Mouse (Mus musculus) C2C12 (cell line): ENCODE results near the gene Selenom. TPM values are rescaled to one million over a fixed set of nuclear protein-coding genes. Genes with fewer than 3 reads are reported as not detected.

Experiments used
- H3K27me3 ChIP-seq: one replicate; pipeline ENCODE4 v1.6.1; 2011; ENCODE audit not compliant: control insufficient read depth, insufficient read depth, insufficient read length
- H3K36me3 ChIP-seq: one replicate; pipeline ENCODE4 v1.6.1; 2011; ENCODE audit not compliant: control insufficient read depth, insufficient read depth
- H3K4me3 ChIP-seq: one replicate; pipeline ENCODE4 v1.5.1; 2011; ENCODE audit warnings: mild to moderate bottlenecking, control low read depth; ENCODE audit not compliant: poor library complexity, insufficient read depth, severe bottlenecking
- H3K79me2 ChIP-seq: one replicate; pipeline ENCODE4 v1.6.1; 2011; ENCODE audit not compliant: control insufficient read depth, insufficient read depth
- H3K79me3 ChIP-seq: one replicate; pipeline ENCODE4 v1.6.1; 2011; ENCODE audit warnings: low read depth, control low read depth
- H3ac ChIP-seq: one replicate; pipeline ENCODE3; 2011; ENCODE audit warnings: low read depth; ENCODE audit not compliant: control insufficient read depth, insufficient read length
- CEBPB ChIP-seq: IDR thresholded peaks from one replicate; pipeline ENCODE4 v1.6.1; 2011; ENCODE audit warnings: low read depth, mild to moderate bottlenecking, control low read depth, moderate library complexity
- CTCF ChIP-seq: IDR thresholded peaks from one replicate; pipeline ENCODE4 v1.5.1; 2011; ENCODE audit not compliant: control insufficient read depth, insufficient read depth, insufficient read length
- FOSL1 ChIP-seq: IDR thresholded peaks from one replicate; pipeline ENCODE4 v1.8.0; 2011; ENCODE audit warnings: mild to moderate bottlenecking, low read length; ENCODE audit not compliant: poor library complexity, insufficient read depth, severe bottlenecking
- MAX ChIP-seq: IDR thresholded peaks from one replicate; pipeline ENCODE4 v1.6.1; 2011; ENCODE audit warnings: mild to moderate bottlenecking, control low read depth
- MYOD1 ChIP-seq: IDR thresholded peaks from one replicate; pipeline ENCODE4 v1.6.1; 2011; ENCODE audit warnings: low read depth; ENCODE audit not compliant: control insufficient read depth, insufficient read length
- MYOG ChIP-seq: IDR thresholded peaks from one replicate; pipeline ENCODE4 v1.6.1; 2011; ENCODE audit not compliant: control insufficient read depth, insufficient read length; ENCODE audit errors: extremely low read depth
- USF1 ChIP-seq: IDR thresholded peaks from one replicate; pipeline ENCODE4 v1.6.1; 2011; ENCODE audit warnings: low read depth, mild to moderate bottlenecking, control low read depth, moderate library complexity
- polyA plus RNA-seq: library from polyadenylated mRNA; unstranded; fragments of >200 nt; fragmentation: generic; extraction: Trizol; gene quantifications from one replicate; pipeline ENCODE4 v1.2.1, GENCODE M21; 2012; ENCODE audit warnings: missing spikeins

The Selenom gene
- polyA plus RNA-seq, 1 experiment: 77.0 TPM

DNA sequence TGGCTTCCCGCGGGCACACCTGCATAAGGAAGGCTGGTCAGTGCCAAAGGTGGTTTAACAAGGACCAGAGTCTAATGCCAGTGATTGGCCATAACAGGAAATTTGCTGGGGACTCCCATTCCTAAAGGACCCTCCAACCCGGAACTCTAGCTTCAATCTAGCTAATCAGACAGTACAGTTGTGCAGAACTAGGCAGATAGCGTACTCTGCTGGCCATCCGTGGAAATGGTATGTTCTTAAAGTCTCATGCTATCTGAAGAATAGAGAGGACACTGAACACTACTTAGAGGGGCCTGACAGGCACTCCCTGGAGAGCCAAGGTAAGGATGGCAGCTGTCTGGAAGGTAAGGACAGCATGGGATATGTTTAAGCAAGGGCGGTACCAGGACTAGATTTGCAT is 17.1 kb downstream of the Selenom start:
- TF ChIP-seq MAX (no peak), CTCF (peak; percentile 21), USF1 (no peak), MYOG (no peak), MYOD1 (no peak), FOSL1 (no peak)
- no peak overlapping the region for H3K4me3 ChIP-seq
- peaks cover 8% of the 10 kb centered on the region for H3K79me2 ChIP-seq
- H3K79me3 ChIP-seq: peaks cover 3% of the 10 kb centered on the region
- peaks cover 86% of the 10 kb centered on the region for H3K36me3 ChIP-seq
- no peak overlapping the region for H3ac ChIP-seq
- H3K27me3 ChIP-seq: no peaks in the 10 kb centered on the region

DNA sequence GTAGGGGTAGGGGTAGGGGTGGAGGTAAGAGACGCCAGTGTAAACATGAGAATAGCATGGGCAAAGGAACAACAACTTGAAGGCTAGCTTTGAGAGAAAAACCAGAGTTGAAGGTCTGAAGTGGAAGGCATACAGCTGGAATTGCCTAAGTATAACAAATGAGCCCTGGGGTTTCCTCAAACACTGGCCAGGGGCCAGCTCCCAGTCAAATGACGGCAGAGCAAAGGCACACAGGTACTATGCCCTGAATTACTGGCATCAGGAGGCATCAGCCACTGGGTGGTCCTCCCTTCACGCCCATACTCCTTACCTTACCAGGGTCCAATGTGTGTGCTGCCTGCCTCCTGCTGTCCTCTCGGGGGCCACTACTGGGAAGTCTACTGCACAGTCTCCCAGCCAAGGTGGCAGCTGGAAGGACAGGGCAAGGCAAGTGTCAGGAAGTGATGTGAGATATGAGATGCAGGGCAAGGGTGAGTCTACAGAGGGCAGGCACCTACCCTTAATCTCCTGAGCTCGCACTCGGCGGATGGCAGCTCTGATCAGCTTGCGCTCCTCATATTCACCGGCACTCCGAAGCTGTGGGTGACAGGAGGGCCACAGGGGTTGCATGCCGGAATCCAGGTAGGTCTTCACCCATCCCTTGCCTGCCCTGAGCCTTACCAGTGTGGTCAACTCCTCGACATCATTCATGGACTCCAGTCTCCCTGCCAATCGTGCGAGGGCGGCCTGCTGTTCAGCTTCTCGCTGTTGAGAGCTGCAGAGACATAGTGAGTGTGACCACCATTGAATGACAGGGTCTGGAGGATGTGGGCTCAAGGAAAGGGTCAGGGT is 17.8 kb downstream of the Selenom start:
- TF ChIP-seq USF1 (no peak), CEBPB (no peak)
- H3ac ChIP-seq: no peak overlapping the region
- peaks cover 15% of the 10 kb centered on the region for H3K79me2 ChIP-seq
- H3K4me3 ChIP-seq: no peak overlapping the region
- no peaks in the 10 kb centered on the region for H3K27me3 ChIP-seq
- peaks cover 86% of the 10 kb centered on the region for H3K36me3 ChIP-seq
- peaks cover 10% of the 10 kb centered on the region for H3K79me3 ChIP-seq

DNA sequence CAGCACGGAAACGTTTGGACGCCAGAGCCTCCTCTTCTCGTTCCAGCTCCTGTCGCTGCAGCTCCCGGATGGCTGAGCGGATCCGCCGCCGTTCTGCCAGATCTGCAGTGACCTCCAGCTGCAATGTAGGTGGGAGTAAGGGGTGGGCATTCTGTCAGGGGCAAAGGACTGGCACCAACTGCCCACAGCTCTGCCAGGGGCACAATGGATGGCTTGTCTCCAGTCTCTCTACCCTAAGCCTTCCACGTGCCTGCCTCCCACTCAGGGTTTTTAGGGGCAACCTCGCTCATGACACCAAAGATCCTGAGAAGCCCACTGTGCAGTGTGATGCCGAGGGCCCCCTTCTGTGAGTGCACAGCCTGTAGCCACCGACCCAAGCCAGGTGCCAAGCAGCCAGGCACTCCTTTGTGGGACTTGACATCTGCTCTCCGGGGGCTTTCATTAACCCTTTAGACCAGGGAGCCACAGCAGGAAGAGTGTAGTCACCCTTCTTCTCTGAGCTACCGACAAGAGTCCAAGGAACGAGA is 19.0 kb downstream of the Selenom start:
- H3K79me3 ChIP-seq: peaks cover 22% of the 10 kb centered on the region
- no peaks in the 10 kb centered on the region for H3K27me3 ChIP-seq
- no peak overlapping the region for H3ac ChIP-seq
- H3K36me3 ChIP-seq: peaks cover 75% of the 10 kb centered on the region
- TF ChIP-seq CEBPB (no peak), USF1 (no peak)
- H3K79me2 ChIP-seq: peaks cover 27% of the 10 kb centered on the region
- no peak overlapping the region for H3K4me3 ChIP-seq

DNA sequence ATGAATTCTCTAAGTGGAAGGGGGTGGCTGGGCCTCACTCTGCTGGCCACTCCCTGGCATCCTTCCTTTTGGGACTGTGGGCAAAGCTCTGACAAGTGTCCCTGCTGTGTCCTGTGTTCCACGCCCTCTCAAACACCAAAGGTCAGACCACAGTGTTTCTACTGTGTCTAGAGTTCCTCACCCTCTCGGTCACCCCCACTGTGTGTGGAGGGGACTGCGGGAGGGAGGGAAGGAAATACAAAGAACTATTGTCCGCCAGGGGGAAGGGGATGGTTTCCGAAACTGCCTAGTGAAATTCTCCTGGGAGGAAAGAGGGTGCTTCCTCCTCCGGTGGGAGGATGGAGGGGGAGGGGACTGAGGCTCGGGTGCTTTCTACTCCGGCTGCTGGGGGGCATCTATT is 20.5 kb downstream of the Selenom start:
- H3ac ChIP-seq: peak overlapping the region; percentile 42
- H3K36me3 ChIP-seq: peaks cover 60% of the 10 kb centered on the region
- H3K4me3 ChIP-seq: no peak overlapping the region
- H3K27me3 ChIP-seq: no peaks in the 10 kb centered on the region
- peaks cover 32% of the 10 kb centered on the region for H3K79me2 ChIP-seq
- no peak for TF ChIP-seq FOSL1
- no peak for TF ChIP-seq MAX
- TF ChIP-seq CEBPB: no peak
- TF ChIP-seq CTCF: no peak
- TF ChIP-seq MYOD1: no peak
- no peak for TF ChIP-seq USF1
- TF ChIP-seq MYOG: no peak
- peaks cover 25% of the 10 kb centered on the region for H3K79me3 ChIP-seq

DNA sequence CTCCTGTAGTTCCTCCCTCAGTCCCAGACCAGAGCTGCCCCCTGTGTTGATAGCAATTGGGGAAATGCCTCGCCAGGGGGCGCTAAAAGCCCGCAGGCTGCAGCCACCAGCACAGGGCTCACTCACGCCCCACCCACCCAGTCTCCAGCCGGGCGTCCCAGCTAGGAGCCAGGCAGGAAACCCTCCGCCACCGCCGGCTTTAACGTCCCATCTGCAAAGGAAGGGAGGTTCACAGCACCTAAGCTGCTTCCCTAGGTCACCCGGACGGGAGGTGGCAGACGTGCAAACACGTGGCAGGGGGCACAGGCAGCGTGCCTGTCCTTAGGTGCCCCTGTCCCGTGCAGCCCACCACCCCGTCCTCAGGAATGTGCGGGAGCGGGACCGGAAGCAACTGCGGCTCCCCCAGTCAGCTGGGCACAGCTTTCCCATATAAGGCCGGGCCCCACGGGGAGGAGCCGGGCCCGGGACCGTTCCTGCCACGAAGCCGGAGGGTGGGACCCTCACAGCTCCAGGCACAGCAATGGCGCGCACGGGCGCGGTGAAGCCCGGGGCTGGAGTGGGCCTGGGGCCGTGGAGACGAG is 21.0 kb downstream of the Selenom start:
- H3ac ChIP-seq: peak overlapping the region; percentile 94
- no peak for TF ChIP-seq FOSL1
- TF ChIP-seq CEBPB: no peak
- TF ChIP-seq CTCF: peak; percentile 88
- no peak for TF ChIP-seq MYOD1
- no peak for TF ChIP-seq MYOG
- no peak for TF ChIP-seq USF1
- peak; percentile 63 for TF ChIP-seq MAX
- H3K4me3 ChIP-seq: peak overlapping the region; percentile 16
- H3K79me2 ChIP-seq: peaks cover 32% of the 10 kb centered on the region
- H3K27me3 ChIP-seq: no peaks in the 10 kb centered on the region
- H3K36me3 ChIP-seq: peaks cover 54% of the 10 kb centered on the region
- peaks cover 25% of the 10 kb centered on the region for H3K79me3 ChIP-seq

DNA sequence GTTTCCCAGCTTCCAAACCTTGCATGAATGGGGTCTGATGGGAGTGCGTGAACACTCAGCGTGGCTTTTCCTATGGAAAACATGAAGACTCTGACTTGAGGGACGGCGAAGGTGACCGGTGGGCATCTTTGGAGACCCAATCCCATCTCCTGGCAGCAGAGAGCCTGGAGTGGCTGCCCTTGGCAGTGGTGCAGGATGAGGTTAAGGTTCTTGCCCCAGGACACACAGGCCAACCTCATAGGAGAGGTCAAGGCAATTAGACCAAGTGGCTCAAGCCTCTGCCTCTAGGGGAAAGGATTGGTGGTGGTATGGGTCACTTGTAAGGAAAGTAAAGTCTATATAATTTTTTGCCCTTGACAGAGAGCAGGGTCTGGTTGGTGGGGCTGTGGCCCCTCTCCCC is 21.6 kb downstream of the Selenom start:
- H3K4me3 ChIP-seq: peak overlapping the region; percentile 16
- peaks cover 32% of the 10 kb centered on the region for H3K79me2 ChIP-seq
- H3K36me3 ChIP-seq: peaks cover 48% of the 10 kb centered on the region
- TF ChIP-seq MAX: no peak
- no peak for TF ChIP-seq MYOG
- TF ChIP-seq MYOD1: no peak
- no peak for TF ChIP-seq FOSL1
- no peak for TF ChIP-seq CTCF
- TF ChIP-seq CEBPB: no peak
- H3K27me3 ChIP-seq: no peaks in the 10 kb centered on the region
- H3K79me3 ChIP-seq: peaks cover 25% of the 10 kb centered on the region
- H3ac ChIP-seq: peak overlapping the region; percentile 73
